Mouse (Mus musculus) liver, embryonic 14.5 days (tissue): ENCODE measurements around the gene Rnf19b. TPM values are rescaled to one million over a fixed set of nuclear protein-coding genes. Genes with fewer than 3 reads are reported as not detected.

Experiments used
- ATAC-seq: fragments of 200-750 bp; cut with Nextera tagmentation; 2 replicates; pipeline ENCODE4 v1.8.0; 2017; ENCODE audit warnings: moderate number of reproducible peaks, mild to moderate bottlenecking, moderate library complexity; ENCODE audit not compliant: insufficient read depth
- DNase-seq, 3 experiments: peaks; one replicate each; pipeline ENCODE4 v3.0.0-alpha.2; 2012 to 2013; ENCODE audit warnings: low read depth in 3 of 3, low spot score in 3 of 3
- H3K27ac ChIP-seq: fragments of 300-500 bp; sonication (generic); 2 replicates; pipeline ENCODE4 v1.5.1; 2014; ENCODE audit warnings: moderate library complexity, mild to moderate bottlenecking, control low read depth, inconsistent platforms
- H3K27me3 ChIP-seq: fragments of 300-500 bp; sonication (generic); 2 replicates; pipeline ENCODE4 v1.6.1; 2014; ENCODE audit warnings: mild to moderate bottlenecking, low read length, moderate library complexity; ENCODE audit not compliant: control insufficient read depth, insufficient read depth
- H3K36me3 ChIP-seq: fragments of 300-500 bp; sonication (generic); replicated peaks from 2 replicates; pipeline ENCODE4 v1.6.1; 2014; ENCODE audit warnings: low read depth; ENCODE audit not compliant: control insufficient read depth, insufficient read depth
- H3K4me1 ChIP-seq, 2 experiments: fragments of 200-500 bp in 1 of 2; fragments of 300-500 bp in 1 of 2; sonication (generic) in 1 of 2; replicated peaks; 2 replicates each; pipeline ENCODE4 v1.6.1; 2012 to 2014; ENCODE audit warnings: antibody characterized with exemption in 1 of 2, inconsistent platforms in 1 of 2, low read length in 1 of 2; ENCODE audit not compliant: control insufficient read depth in 2 of 2, insufficient read depth in 2 of 2
- H3K4me2 ChIP-seq: fragments of 300-500 bp; sonication (generic); 2 replicates; pipeline ENCODE4 v1.6.1; 2014; ENCODE audit warnings: low read depth, mild to moderate bottlenecking, control low read depth, moderate library complexity
- H3K4me3 ChIP-seq, 2 experiments: fragments of 200-500 bp in 1 of 2; fragments of 300-500 bp in 1 of 2; sonication (generic) in 1 of 2; 2 replicates each; pipeline ENCODE4 v1.5.1; 2012 to 2014; ENCODE audit warnings: low read depth in 2 of 2, low read length in 2 of 2, mild to moderate bottlenecking in 2 of 2, control low read depth in 1 of 2, inconsistent platforms in 1 of 2, moderate library complexity in 1 of 2; ENCODE audit not compliant: insufficient read depth in 1 of 2
- H3K9ac ChIP-seq: fragments of 300-500 bp; sonication (generic); replicated peaks from 2 replicates; pipeline ENCODE4 v1.6.1; 2014; ENCODE audit warnings: mild to moderate bottlenecking, control low read depth, moderate library complexity
- H3K9me3 ChIP-seq: fragments of 300-500 bp; sonication (generic); 2 replicates; pipeline ENCODE4 v1.6.1; 2016; ENCODE audit warnings: low read length, mixed read lengths; ENCODE audit not compliant: control insufficient read depth
- CTCF ChIP-seq: IDR thresholded peaks from 2 replicates; pipeline ENCODE4 v1.5.1; 2016; ENCODE audit warnings: antibody characterized with exemption, low read depth, control low read depth
- EP300 ChIP-seq: IDR thresholded peaks from 2 replicates; pipeline ENCODE4 v1.6.1; 2016; ENCODE audit warnings: antibody characterized with exemption, low read depth
- WGBS: fragments of 180-500 bp; shearing (Covaris S2); extraction: QIAGEN DNeasy Blood & Tissue Kit; methylation state at CpG from one replicate; pipeline ENCODE4 v1.1.7; 2014; ENCODE audit not compliant: insufficient replicate concordance; 5-methylcytosine and 5-hydroxymethylcytosine counted together
- polyA plus RNA-seq, 2 experiments: library from polyadenylated mRNA; depleted of rRNA in 1 of 2; stranded (reverse) in 1 of 2; unstranded in 1 of 2; fragments of >200 nt; fragmentation: Nextera tagmentation in 1 of 2; extraction: Ambion mirVana in 1 of 2; gene quantifications; 2 replicates each; pipeline versions ENCODE4 v1.2.1 to v1.2.3; 2012 to 2014

The Rnf19b gene
- polyA plus RNA-seq, 2 experiments, result 4.0 to 11.2 TPM

DNA sequence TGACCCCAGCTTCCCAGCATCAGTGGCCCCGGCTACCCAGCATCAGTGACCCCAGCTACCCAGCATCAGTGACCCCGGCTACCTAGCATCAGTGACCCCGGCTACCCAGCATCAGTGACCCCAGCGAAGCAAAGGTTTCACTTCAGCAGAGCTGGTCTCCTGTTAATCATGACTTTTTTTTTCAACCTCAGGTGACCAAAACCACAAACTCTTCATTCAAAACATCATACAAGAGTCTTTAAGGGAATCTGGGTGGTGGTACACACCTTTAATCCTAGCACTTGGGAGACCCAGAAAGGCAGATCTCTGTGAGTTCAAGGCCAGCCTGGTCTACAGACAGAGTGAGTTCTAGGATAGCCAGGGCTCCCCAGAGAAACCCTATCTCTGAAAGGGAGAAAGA, 27.3 kb upstream of the Rnf19b start:
- Histone ChIP-seq H3K27ac (no peak overlapping the region), H3K9me3 (no peaks in the 10 kb centered on the region), H3K36me3 (no peaks in the 10 kb centered on the region), H3K4me2 (no peak overlapping the region), H3K9ac (no peak overlapping the region), H3K27me3 (no peaks in the 10 kb centered on the region; the same call in none of the 2 replicates), H3K4me1 (peaks cover 0 to 18% of the 10 kb centered on the region in 2 experiments; a peak in 3 of 4 replicates), H3K4me3 (no peak overlapping the region)
- no peak for TF ChIP-seq EP300
- no peak for TF ChIP-seq CTCF
- 72% methylated on average over 4 of the region's 4 CpGs for WGBS
- DNase-seq (no peak), ATAC-seq (no peak)

DNA sequence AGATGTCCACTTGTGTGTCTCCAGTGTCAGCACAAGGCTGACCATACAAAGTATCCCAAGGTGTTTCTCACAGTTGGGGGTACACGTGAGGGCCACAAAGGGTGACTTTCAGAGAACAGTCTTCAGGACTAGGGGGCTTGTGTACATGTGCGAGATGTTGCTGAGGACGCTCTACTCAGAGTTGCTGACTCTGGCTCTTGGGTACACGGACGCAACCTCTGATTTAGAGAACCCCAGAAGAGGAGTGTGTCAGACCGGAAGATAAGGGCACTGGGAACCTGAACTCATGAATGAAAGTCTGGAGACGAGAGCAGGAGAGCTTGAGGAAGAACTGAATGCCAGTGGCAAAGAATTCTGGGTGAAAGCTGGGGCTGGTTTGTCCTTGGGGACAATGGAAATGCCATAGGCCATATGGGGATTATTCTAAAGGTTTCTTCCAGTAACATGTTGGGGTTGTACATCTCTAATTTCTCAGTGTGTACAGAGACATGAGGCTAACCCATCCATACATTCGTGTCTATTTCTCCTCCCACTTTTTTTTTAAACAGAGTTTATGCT, 26.6 kb upstream of the Rnf19b start:
- H3K4me3 ChIP-seq, result no peak overlapping the region
- DNase-seq, result no peak
- WGBS, result 52% methylated on average over 8 of the region's 8 CpGs
- no peaks in the 10 kb centered on the region for H3K36me3 ChIP-seq
- H3K27ac ChIP-seq, result no peak overlapping the region
- no peaks in the 10 kb centered on the region; the same call in none of the 2 replicates for H3K27me3 ChIP-seq
- no peak overlapping the region for H3K4me2 ChIP-seq
- peaks cover 0 to 23% of the 10 kb centered on the region in 2 experiments; a peak in 3 of 4 replicates for H3K4me1 ChIP-seq
- TF ChIP-seq CTCF (no peak), EP300 (no peak)
- ATAC-seq, result no peak
- no peaks in the 10 kb centered on the region for H3K9me3 ChIP-seq
- no peak overlapping the region for H3K9ac ChIP-seq

GRCm38 (mm10) chr4:129032133-129032962, 25.7 kb upstream of the Rnf19b start:
- peak; percentile 15; the same call in 1 of the 2 replicates for ATAC-seq
- H3K27me3 ChIP-seq, result no peaks in the 10 kb centered on the region; the same call in none of the 2 replicates

DNA sequence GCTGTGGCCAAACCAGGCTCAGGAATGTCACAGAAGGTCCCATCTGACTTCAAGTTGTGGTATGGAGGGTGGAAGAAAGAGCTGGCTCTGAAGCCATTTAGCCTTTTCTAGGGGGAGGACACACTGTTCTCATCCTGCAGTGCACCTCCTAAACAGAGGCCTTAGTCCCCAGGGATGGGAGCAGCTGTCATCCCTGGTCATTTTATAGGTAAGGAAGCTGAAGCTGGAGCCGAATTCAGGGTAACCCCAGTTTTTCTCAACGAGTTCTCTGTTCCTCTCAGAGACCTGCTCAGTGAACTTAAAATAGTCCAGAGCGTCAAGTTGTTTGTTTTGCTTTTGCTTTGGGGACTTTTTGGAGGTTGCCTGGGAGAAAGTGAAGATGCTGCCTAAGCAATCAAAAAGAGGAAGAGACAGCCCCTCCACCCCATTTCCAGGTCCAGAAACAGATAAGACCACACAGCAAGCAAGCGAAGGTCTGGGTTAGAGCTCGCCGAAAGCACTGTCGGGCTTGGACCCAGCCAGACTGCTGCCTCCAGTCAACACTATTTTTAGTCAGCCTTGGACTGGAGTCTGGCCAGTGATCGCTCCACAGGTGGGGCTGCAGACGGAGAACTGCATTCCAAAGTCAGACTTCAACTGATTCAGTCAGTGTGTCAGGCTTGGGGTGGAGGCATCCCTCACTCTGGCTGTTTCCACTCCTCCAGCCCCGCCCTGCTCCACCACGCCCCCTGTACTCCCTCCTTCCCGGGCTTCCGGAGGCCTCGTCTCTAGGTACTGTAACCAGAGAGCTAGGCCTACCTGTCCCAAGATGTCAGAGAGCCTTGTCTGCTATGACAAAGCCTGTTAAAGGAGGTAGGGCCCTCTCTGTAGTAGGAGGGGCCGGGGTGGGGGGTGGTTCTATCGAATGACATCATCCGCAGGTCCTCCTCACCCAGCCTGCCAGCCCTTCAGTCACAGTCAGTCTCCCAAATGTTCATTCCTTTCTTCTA, 24.8 kb upstream of the Rnf19b start:
- H3K4me3 ChIP-seq, result no peak overlapping the region
- H3K27me3 ChIP-seq, result no peaks in the 10 kb centered on the region; the same call in none of the 2 replicates
- peak overlapping the region; percentile 39 for H3K4me2 ChIP-seq
- no peaks in the 10 kb centered on the region for H3K9me3 ChIP-seq
- no peak for DNase-seq
- peak; percentile 62; the same call in 1 of the 2 replicates for ATAC-seq
- no peaks in the 10 kb centered on the region for H3K36me3 ChIP-seq
- 5% methylated on average over 17 of the region's 17 CpGs for WGBS
- no peak overlapping the region; the same call in 1 of the 2 replicates for H3K9ac ChIP-seq
- H3K27ac ChIP-seq, result no peak overlapping the region
- TF ChIP-seq EP300 (no peak), CTCF (0 out of 2 replicates have a peak, but pooled peaks have one; percentile 18)
- H3K4me1 ChIP-seq, result peaks cover 0 to 23% of the 10 kb centered on the region in 2 experiments; a peak in 3 of 4 replicates

More at GRCm38 (mm10) chr4:129032133-129032962, 25.7 kb upstream of the Rnf19b start:
- no peak for DNase-seq
- H3K9ac ChIP-seq, result no peak overlapping the region
- no peak overlapping the region; the same call in 1 of the 2 replicates for H3K4me2 ChIP-seq
- no peak overlapping the region for H3K27ac ChIP-seq
- TF ChIP-seq CTCF, result no peak
- TF ChIP-seq EP300, result no peak
- H3K4me3 ChIP-seq, result no peak overlapping the region
- H3K9me3 ChIP-seq, result no peaks in the 10 kb centered on the region
- H3K36me3 ChIP-seq, result no peaks in the 10 kb centered on the region
- peaks cover 0 to 23% of the 10 kb centered on the region in 2 experiments; a peak in 3 of 4 replicates for H3K4me1 ChIP-seq
- WGBS, result 15% methylated on average over 11 of the region's 11 CpGs
